16 mouse cellular contexts compared by ENCODE assay signal in the genomic region with DNA sequence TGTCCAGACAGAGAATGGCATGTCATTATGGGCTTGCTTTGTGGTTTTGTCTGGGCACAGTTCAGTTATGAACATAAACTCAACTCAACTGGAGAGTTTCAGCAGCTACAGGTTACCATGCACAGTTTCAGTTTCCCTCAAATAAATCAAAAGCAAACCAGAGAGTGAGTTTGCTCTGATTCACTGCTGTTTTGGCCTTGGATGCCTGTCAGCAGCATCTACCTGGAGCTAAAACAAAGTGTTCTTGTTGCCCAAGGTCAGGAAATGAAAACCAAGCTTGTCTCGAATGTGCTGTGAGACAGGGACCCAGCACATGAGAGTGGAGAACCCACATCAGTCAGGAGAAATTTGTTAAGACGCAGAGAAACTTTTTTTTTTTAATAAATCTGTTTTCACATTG.
"Had no signal": no experiment of that assay in that cellular context is flagged by ENCODE, and none has a peak within 500 bp of the region (broad histone marks: within the 10 kb centered on the region; RNA-seq: fewer than 3 reads in every experiment).

No protein-coding gene starts in this region.

- H3K27ac ChIP-seq: kidney, embryonic 15.5 days; left cerebral cortex, adult 2 months; limb, embryonic 13.5 days; liver, embryonic 12.5 days; macrophage; midbrain, embryonic 15.5 days; neural tube, embryonic 13.5 days; stomach, embryonic 15.5 days had no signal

- H3K27me3 ChIP-seq: kidney, embryonic 15.5 days; liver, embryonic 12.5 days; megakaryocyte, embryonic 14.5 days; midbrain, embryonic 15.5 days; neural tube, embryonic 13.5 days; stomach, embryonic 15.5 days had no signal

- DNase-seq: kidney, adult 18-20 months; kidney, postnatal 14 days; lung, embryonic 14.5 days; lung, postnatal 14 days; retina, postnatal 1 day; thymus, adult 2 months; thymus, postnatal 25 days had no signal

- H3K9ac ChIP-seq: kidney, embryonic 15.5 days; limb, embryonic 13.5 days; liver, embryonic 12.5 days; lung, embryonic 14.5 days; midbrain, embryonic 15.5 days; neural tube, embryonic 13.5 days; stomach, embryonic 15.5 days had no signal

- H3K4me3 ChIP-seq: kidney, embryonic 15.5 days; left cerebral cortex, adult 2 months; limb, embryonic 13.5 days; liver, embryonic 12.5 days; megakaryocyte, embryonic 14.5 days; midbrain, embryonic 15.5 days; neural tube, embryonic 13.5 days; stomach, embryonic 15.5 days had no signal

- H3K36me3 ChIP-seq: kidney, embryonic 15.5 days; midbrain, embryonic 15.5 days; stomach, embryonic 15.5 days had no signal

- H3K4me1 ChIP-seq: kidney, embryonic 15.5 days; midbrain, embryonic 15.5 days; neural tube, embryonic 13.5 days; stomach, embryonic 15.5 days had no signal
